Mouse (Mus musculus) cerebellum, postnatal 25 days (tissue): ENCODE measurements around the gene Cd300lf.

Experiments used
- DNase-seq, 2 experiments: peaks; one replicate each; pipeline ENCODE4 v3.0.0; 2021; ENCODE audit warnings: mixed read lengths in 2 of 2

Cd300lf gene

GRCm38 (mm10) chr11:115104769-115105563 lies 28.8 kb downstream of the Cd300lf start:
- DNase-seq = no peak

- DNase-seq = no peak
These were observed 30.1 kb downstream of the Cd300lf start for GRCm38 (mm10) chr11:115103470-115104413.

GRCm38 (mm10) chr11:115102116-115102515 lies 31.7 kb downstream of the Cd300lf start:
- no peak for DNase-seq

GRCm38 (mm10) chr11:115101615-115102051 lies 32.2 kb downstream of the Cd300lf start:
- no peak for DNase-seq

- no peak for DNase-seq
These were observed 33.1 kb downstream of the Cd300lf start for GRCm38 (mm10) chr11:115100741-115101140.

GRCm38 (mm10) chr11:115100032-115100621 lies 33.7 kb downstream of the Cd300lf start:
- no peak for DNase-seq

- no peak for DNase-seq
These were observed 34.5 kb downstream of the Cd300lf start for GRCm38 (mm10) chr11:115099241-115099840.

- peak; percentile 57 to 64 for DNase-seq
These were observed 35.4 kb downstream of the Cd300lf start for GRCm38 (mm10) chr11:115098203-115098932.

GRCm38 (mm10) chr11:115092140-115092539 lies 41.7 kb downstream of the Cd300lf start:
- peak in 1 of 2 experiments; percentile 28 for DNase-seq

GRCm38 (mm10) chr11:115091362-115091901 lies 42.4 kb downstream of the Cd300lf start, which contains the start of gene Rab37:
Gene Rab37, plus strand, starts transcription at chr11:115091431.
- DNase-seq = peak; percentile 80 to 81

GRCm38 (mm10) chr11:115089853-115090252 lies 43.9 kb downstream of the Cd300lf start:
- peak in 1 of 2 experiments; percentile 46 for DNase-seq

- no peak for DNase-seq
These were observed 47.6 kb downstream of the Cd300lf start for GRCm38 (mm10) chr11:115086213-115086612.

GRCm38 (mm10) chr11:115085064-115085463 lies 48.7 kb downstream of the Cd300lf start:
- no peak for DNase-seq

GRCm38 (mm10) chr11:115084595-115084994 lies 49.2 kb downstream of the Cd300lf start:
- peak; percentile 43 to 54 for DNase-seq

GRCm38 (mm10) chr11:115083376-115084139 lies 50.2 kb downstream of the Cd300lf start:
- peak; percentile 81 to 91 for DNase-seq

GRCm38 (mm10) chr11:115082196-115082595 lies 51.6 kb downstream of the Cd300lf start:
- DNase-seq = no peak

GRCm38 (mm10) chr11:115081373-115081772 lies 52.4 kb downstream of the Cd300lf start:
- no peak for DNase-seq

GRCm38 (mm10) chr11:115080886-115081285 lies 52.9 kb downstream of the Cd300lf start:
- peak; percentile 75 for DNase-seq

- DNase-seq = no peak
These were observed 55.1 kb downstream of the Cd300lf start for GRCm38 (mm10) chr11:115078680-115079079.

GRCm38 (mm10) chr11:115077436-115077835 lies 56.4 kb downstream of the Cd300lf start:
- no peak for DNase-seq

- DNase-seq = no peak
These were observed 57.9 kb downstream of the Cd300lf start for GRCm38 (mm10) chr11:115075859-115076258.
